Mouse (Mus musculus) MN1 (cell line): ENCODE measurements around the gene Clec4b2.
"Not testable (repeated sequence)": the region's sequence is repeated elsewhere in the genome, so short reads cannot be mapped to it uniquely, and the experiment has no call there.

Experiments
- DNase-seq: peaks from one replicate; pipeline ENCODE4 v3.0.0-alpha.2; 2016; ENCODE audit warnings: low spot score

Gene Clec4b2

DNA sequence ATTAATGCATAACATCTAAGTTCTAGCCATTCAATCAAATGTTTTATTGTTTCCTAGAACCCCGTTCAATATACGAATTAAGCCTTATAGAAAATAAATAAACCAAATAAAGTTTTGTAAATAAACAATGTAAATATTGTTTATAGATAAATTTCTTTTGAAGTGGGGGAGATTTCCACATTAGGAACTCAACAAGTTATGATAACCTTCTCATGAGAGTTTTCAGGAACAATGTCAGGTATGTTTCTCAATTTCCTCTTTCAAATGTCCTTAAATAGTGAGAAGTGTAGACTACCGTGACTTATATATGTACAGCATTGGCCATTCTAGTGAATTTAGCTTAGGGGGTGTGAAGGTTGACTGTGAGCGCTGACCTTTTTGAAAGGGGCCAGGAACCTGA lies at the start of gene Clec4b2:
TSS of gene Clec4b2 (plus strand) at position 301 of the 400 bp plus-strand sequence.
- DNase-seq = no peak

- no peak for DNase-seq
Observed at GRCm38 (mm10) chr6:123123195-123123594, 49.5 kb upstream of the Clec4b2 start.

DNA sequence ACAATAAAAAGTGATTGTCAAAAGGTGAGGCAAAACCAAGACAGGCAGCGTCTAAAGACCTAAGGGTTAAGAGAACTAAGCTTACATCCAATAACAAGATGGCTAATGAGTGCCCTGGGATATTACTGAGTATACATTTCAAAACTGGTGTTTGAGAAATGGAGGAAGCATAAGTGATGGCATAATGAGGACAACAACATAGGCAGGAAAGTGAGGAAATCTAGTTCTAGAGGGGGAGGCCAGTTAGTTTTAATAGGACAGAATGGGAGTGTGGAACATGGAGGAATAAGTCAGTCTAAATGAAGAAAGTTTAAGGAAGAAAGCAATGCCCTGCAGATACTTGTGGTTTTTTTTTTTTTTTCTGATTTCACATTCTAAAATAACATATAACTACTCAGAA lies 45.5 kb upstream of the Clec4b2 start:
- DNase-seq = no peak

GRCm38 (mm10) chr6:123137766-123138526 lies 34.7 kb upstream of the Clec4b2 start:
- not testable (repeated sequence) for DNase-seq

GRCm38 (mm10) chr6:123170106-123170505 lies 2.6 kb upstream of the Clec4b2 start:
- no peak for DNase-seq

DNA sequence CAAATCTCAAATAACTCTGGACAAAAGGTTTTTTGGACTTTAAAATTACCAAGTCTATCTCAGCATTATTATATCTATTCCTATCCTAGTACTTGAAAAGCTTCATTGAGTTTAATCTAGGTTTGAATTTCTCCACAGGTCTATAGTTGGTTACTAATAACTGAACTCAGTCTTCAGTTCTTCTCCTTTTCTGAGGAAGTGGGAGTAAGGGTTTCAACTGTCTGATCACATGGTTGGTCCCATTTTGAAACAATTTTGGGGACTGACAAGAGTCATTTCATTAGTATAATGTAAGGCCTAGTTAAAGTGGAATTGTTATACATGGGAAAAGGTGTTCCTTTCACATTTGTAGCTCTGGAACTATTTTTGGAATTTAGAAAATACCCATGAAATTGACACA lies 1.7 kb upstream of the Clec4b2 start:
- no peak for DNase-seq

DNA sequence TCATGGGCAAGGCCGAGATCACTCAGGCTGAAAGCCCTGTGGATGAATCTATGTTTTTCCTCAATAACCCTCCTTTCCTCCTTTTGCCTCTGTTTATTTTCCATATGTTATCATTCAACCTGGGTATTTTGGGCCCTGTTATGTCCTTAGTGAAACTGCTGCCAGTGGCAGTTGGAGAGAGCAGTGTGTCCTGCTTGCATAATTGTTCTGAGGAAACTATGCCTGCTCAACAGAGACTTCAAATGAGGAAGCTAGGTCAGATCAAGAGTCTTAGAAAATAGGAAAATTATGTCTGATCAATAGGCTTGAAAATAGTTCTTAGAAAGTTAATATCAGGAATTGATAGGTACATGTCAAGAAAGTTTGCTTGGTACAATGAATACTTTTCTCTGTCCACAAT lies 2.9 kb downstream of the Clec4b2 start:
- DNase-seq = no peak

- DNase-seq = not testable (repeated sequence)
Observed at GRCm38 (mm10) chr6:123184862-123185261, 12.2 kb downstream of the Clec4b2 start.

DNA sequence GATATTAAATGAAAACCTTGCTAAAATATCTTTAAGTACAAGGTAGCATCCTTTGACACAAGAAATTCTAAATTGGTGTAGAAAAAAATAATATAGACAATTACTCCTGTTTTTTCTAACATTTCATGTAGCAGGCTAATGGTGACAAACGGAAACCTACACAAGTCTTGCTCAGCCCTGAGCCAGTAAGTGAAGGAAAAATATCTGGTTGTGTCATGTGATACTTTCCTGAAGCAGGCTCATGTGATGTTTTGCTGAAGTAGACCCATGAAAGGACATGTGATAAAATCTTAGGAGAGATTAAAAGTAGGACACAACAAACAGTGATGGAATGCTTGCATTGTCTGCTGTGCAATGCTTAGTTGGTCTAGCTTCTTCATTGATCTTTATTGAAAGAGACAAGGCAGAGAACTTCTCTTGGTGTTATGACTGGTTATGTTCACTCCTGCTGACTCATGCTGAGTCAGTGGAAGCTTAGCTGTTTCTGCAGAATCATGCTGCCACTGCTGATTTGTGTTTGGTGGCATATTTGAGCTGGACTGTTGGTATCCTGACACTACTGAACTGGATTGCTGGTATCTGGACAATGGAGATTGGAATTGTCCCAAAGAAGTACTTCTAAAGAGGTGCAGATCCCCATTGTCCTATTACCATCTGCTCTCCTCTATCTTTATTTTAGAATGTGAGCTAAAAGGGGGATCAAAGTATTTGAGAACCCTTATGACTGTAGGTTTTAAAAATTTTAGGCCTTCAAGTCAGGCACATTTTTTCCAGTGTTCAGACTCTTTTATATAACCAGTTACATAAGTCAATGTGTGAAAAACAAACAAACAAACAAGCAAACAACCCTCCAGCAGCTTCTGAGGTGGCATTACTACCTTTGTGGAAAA lies 34.7 kb downstream of the Clec4b2 start:
- DNase-seq = no peak

DNA sequence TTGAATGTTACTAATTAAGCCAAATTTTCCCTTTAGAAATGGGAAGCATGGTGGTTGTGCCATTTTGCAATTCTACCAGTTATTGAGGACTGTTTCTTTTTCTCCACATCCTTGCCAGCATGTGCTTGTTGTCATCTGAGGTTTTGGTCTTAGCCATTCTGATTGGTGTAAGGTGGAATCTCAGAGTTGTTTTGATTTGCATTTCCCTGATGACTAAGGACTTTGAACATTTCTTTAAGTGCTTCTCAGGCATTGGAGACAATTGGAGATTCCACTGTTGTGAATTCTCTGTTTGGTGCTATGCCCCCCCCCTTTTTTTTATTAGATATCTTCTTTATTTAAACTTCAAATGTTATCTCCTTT lies 35.4 kb downstream of the Clec4b2 start:
- not testable (repeated sequence) for DNase-seq

- DNase-seq = no peak
Observed at GRCm38 (mm10) chr6:123211726-123212125, 39.0 kb downstream of the Clec4b2 start.

DNA sequence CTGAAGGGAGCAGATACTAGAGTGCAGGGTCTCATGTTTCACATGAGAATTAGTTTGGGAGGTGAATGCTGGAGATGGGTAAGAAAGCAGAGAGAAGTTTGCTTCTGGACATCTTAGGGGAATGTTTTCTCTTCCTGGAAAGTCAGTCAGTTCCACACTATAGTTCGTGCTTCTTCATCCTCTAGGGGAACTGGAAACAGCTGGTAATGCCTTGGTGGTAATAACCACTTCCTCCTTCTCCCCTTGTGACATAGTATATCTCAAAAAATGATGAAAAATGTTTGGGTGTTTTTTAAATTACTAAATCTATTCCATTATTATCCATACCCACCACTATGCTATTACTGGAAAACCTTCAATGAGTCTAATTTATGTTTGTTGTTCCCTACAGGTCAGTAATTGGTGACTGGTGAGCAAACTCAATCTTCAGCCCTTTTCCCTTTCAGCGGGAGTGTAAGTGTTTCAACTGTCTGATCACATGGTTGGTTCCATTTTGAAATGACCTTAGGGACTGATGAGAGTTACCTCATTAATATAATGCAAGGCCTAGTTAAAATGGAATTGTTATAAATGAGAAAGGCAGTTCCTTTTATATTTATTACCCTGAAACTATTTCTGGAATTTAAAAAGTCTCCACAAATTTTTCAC lies 55.0 kb downstream of the Clec4b2 start:
- no peak for DNase-seq

- no peak for DNase-seq
Observed at GRCm38 (mm10) chr6:123229644-123230043, 57.0 kb downstream of the Clec4b2 start, which contains the start of gene Clec4n. Clec4n (plus strand) TSS chr6:123229843.

- no peak for DNase-seq
Observed at GRCm38 (mm10) chr6:123231149-123231548, 58.5 kb downstream of the Clec4b2 start.

DNA sequence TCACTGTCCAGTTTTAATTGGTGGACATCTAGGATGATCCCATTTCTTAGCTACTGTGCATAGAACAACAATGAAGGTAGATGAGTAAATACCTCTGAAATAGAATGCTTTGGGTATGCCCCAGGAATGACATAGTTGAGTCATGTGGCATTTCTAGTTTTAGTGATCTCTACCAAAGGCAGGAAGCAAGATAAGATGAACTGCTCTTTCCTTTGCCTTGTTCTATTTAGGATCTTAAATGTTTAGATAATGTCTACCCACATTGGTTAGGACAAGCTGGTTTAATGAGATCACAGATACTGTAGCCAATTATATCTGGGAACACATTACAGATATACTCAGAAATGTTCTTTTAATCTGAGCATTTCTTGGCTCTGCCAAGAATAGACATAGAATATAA lies 64.9 kb downstream of the Clec4b2 start:
- DNase-seq = no peak

DNA sequence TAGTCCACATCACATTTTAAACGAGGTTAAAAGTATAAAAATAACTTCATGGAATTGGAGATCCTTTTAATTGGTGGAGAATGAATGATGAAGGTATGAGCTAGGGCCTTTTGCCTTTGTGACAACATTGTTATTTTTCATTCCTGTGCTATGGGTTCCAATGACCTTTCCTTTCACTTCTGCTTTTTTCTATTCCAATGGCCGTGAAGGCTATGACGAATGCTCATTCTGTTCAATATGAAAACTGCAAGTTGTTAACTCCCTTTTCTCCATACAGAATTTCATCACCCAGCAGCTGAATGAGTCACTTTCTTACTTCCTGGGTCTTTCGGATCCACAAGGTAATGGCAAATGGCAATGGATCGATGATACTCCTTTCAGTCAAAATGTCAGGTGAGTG lies 71.5 kb downstream of the Clec4b2 start:
- DNase-seq = no peak

GRCm38 (mm10) chr6:123248862-123249261 lies 76.2 kb downstream of the Clec4b2 start:
- DNase-seq = not testable (repeated sequence)

GRCm38 (mm10) chr6:123252735-123253134 lies 80.0 kb downstream of the Clec4b2 start:
- no peak for DNase-seq
